Mouse (Mus musculus) frontal cortex, adult 2 months (tissue): ENCODE measurements around the gene Npff. TPM values are rescaled to one million over a fixed set of nuclear protein-coding genes. Genes with fewer than 3 reads are reported as not detected.

Source experiments
- DNase-seq, 2 experiments: peaks; one replicate each; pipeline ENCODE4 v3.0.0; 2022; ENCODE audit warnings: low spot score in 1 of 2; ENCODE audit errors: extremely low spot score in 1 of 2
- polyA plus RNA-seq: library from polyadenylated mRNA; depleted of rRNA; stranded (reverse); fragments of >200 nt; gene quantifications from 2 replicates; pipeline ENCODE4 v1.2.3, GENCODE M21; 2012; rRNA removed

The Npff gene
- polyA plus RNA-seq, 1 experiment: 5.2 TPM

GRCm38 (mm10) chr15:102505073-102505769 lies 19.5 kb downstream of the Npff start:
- DNase-seq: no peak

GRCm38 (mm10) chr15:102503924-102504782 lies 20.6 kb downstream of the Npff start:
- no peak for DNase-seq

DNA sequence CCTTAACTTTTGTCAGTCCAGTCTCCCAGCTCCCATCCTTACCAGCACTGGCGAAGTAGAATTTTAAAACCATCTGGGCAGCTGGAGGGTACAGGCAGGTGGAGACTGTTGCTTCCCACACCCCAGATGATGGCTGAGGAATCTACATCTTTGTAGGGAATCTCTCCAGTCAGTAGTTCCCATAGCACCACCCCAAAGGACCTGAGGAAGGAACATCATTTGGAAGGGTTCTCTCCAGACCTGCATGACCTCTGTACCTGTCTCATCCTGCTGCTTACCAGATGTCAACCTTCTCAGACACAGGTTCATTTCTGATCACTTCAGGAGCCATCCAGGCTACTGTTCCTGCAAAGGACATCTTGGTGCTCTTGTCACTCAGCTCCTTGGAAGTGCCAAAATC lies 21.3 kb downstream of the Npff start, which contains the start of gene Gm10337:
Gene Gm10337 (plus strand): TSS at position 276 of the 400 bp plus-strand sequence.
- no peak for DNase-seq

- no peak for DNase-seq
These were observed 22.4 kb downstream of the Npff start for GRCm38 (mm10) chr15:102502254-102502840.

GRCm38 (mm10) chr15:102501084-102501814 lies 23.5 kb downstream of the Npff start:
- DNase-seq: no peak

DNA sequence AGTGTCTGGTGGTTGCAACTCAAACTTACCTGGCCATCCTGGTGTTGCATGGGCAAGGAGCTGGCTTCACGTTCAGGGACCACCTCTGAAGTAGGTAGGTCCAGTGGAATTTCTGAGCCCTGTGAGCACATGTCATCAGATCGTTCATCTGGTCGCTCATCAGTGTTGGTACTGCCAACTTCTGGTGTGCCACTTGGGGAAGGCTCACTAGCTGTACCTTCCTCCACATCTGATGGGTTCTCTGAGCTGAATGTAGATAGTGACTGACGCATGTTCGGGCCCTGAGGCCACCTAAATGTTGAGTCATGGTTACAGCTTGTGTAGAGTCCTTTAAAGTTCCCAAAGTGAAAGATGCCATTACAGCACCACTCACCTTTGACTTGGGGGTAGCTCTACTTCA lies 24.3 kb downstream of the Npff start:
- no peak for DNase-seq

- no peak for DNase-seq
These were observed 24.9 kb downstream of the Npff start for GRCm38 (mm10) chr15:102499851-102500250.

- no peak for DNase-seq
These were observed 25.4 kb downstream of the Npff start for GRCm38 (mm10) chr15:102499370-102499769.

DNA sequence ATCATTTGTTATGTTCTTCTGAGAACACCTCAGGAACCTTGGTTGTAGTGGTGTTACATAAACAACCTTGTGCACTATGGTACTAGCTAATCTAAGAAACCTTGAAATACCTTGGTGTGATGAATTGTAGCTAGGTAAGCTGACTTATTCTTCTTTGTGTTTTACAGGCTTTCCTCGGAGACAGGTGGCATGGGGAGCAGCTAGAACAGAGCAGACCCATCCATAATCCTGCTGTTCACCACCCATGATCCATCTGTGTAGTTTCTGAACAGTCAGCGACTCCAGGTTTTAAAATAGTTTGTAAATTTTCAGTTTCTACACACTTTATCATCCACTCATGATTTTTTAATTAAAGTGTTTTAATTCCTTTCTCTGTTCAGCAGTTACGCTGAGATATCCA lies 26.4 kb downstream of the Npff start:
- DNase-seq: no peak

DNA sequence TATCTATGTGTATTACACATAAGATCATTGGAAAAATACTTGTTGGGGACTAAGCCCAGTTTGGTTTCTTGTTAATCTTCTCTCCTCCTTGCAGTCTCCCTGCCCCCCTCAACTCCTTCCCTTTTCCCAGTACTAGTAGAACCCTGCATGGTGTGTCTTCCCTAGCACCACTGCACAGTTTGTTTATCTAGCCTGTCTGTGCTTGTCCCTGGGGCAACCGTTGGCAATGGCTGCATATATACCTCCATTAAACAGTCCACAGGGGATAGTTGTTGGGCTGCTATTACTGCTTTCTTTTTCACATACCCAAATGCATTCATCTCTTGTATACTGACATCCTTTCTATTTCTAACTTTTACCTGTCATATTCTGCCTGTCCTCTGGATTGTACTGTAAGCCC lies 37.1 kb downstream of the Npff start:
- no peak for DNase-seq

GRCm38 (mm10) chr15:102485853-102486252 lies 38.9 kb downstream of the Npff start:
- no peak for DNase-seq

- DNase-seq: no peak
These were observed 41.6 kb downstream of the Npff start for GRCm38 (mm10) chr15:102483136-102483535.

GRCm38 (mm10) chr15:102474520-102474919 lies 50.2 kb downstream of the Npff start:
- no peak for DNase-seq

Other genes starting within 250 kb of the Npff start
- 46.2 and 48.9 TPM in 2 replicates for gene Mfsd5, start 245.5 kb downstream of the Npff start, polyA plus RNA-seq
- 1.6 TPM in 2 replicates for gene Espl1, start 228.7 kb downstream of the Npff start, polyA plus RNA-seq
- 485 and 514 TPM in 2 replicates for gene Pfdn5, start 198.8 kb downstream of the Npff start, polyA plus RNA-seq
- 87.9 and 91.1 TPM in 2 replicates for gene Myg1, start 193.2 kb downstream of the Npff start, polyA plus RNA-seq
- 18.1 and 18.6 TPM in 2 replicates for gene Aaas, start 174.2 kb downstream of the Npff start, polyA plus RNA-seq
- gene Sp7, start 157.8 kb downstream of the Npff start, polyA plus RNA-seq: 18.4 and 22.0 TPM in 2 replicates
- gene Sp1, start 118.8 kb downstream of the Npff start, polyA plus RNA-seq: 10.3 and 11.4 TPM in 2 replicates
- 1.3 and 1.6 TPM in 2 replicates for gene Amhr2, start 79.6 kb downstream of the Npff start, polyA plus RNA-seq
- gene Prr13, start 65.9 kb downstream of the Npff start, polyA plus RNA-seq: 78.3 and 83.6 TPM in 2 replicates
- 538 and 576 TPM in 2 replicates for gene Pcbp2, start 54.4 kb downstream of the Npff start, polyA plus RNA-seq
- gene Gm10337, start 21.2 kb downstream of the Npff start, polyA plus RNA-seq: not detected in 2 replicates
- gene Map3k12, start 7.9 kb downstream of the Npff start, polyA plus RNA-seq: 83.9 and 90.8 TPM in 2 replicates
- gene Tarbp2, start 6.8 kb downstream of the Npff start, polyA plus RNA-seq: 72.8 and 80.1 TPM in 2 replicates
- 0.08 TPM in 1 of 2 replicates, not detected in the other for gene Gm28047, start 100.1 kb upstream of the Npff start, polyA plus RNA-seq
- 44.1 and 45.1 TPM in 2 replicates for gene Atf7, start 100.5 kb upstream of the Npff start, polyA plus RNA-seq
- gene Atp5g2, start 147.4 kb upstream of the Npff start, polyA plus RNA-seq: 322 and 324 TPM in 2 replicates
- gene Calcoco1, start 197.2 kb upstream of the Npff start, polyA plus RNA-seq: 64.9 and 69.7 TPM in 2 replicates